Mouse (Mus musculus) forebrain, embryonic 14.5 days (tissue): ENCODE results near the gene Rnf166. TPM values are rescaled to one million over a fixed set of nuclear protein-coding genes. Genes with fewer than 3 reads are reported as not detected.

ENCODE experiments used
- microRNA-seq: library from miRNA; unstranded; fragments of <30 nt; microRNA quantifications from one replicate; pipeline ENCODE4, GENCODE M21; 2016
- polyA plus RNA-seq: library from polyadenylated mRNA; unstranded; fragments of >200 nt; fragmentation: Nextera tagmentation; extraction: Ambion mirVana; gene quantifications from 2 replicates; pipeline ENCODE4 v1.2.1, GENCODE M21; 2014

Gene Rnf166
- polyA plus RNA-seq, 1 experiment from 2014 or later: 28.8 TPM

Small RNA genes lying within 50 kb of the gene (microRNA-seq; reads per million reads assigned to microRNA genes)
- not detected for gene Gm24366

Other genes with a start within 250 kb of the Rnf166 start
- 0.41 and 0.47 TPM in 2 replicates for gene Zfpm1, start 193.9 kb downstream of the Rnf166 start, polyA plus RNA-seq
- not detected in 2 replicates for gene Trhr2, start 115.3 kb downstream of the Rnf166 start, polyA plus RNA-seq
- 24.8 and 26.9 TPM in 2 replicates for gene Zc3h18, start 99.5 kb downstream of the Rnf166 start, polyA plus RNA-seq
- not detected in 2 replicates for gene Il17c, start 54.0 kb downstream of the Rnf166 start, polyA plus RNA-seq
- 33.5 and 39.3 TPM in 2 replicates for gene Cyba, start 43.1 kb downstream of the Rnf166 start, polyA plus RNA-seq
- 41.8 and 51.9 TPM in 2 replicates for gene Mvd, start 32.6 kb downstream of the Rnf166 start, polyA plus RNA-seq
- not detected in 2 replicates for gene Snai3, start 15.3 kb downstream of the Rnf166 start, polyA plus RNA-seq
- gene Ctu2, start 79 bp upstream of the Rnf166 start, polyA plus RNA-seq: 81.3 and 88.4 TPM in 2 replicates
- 1.2 and 1.6 TPM in 2 replicates for gene Piezo1, start 75.3 kb upstream of the Rnf166 start, polyA plus RNA-seq
- gene Cdt1, start 92.0 kb upstream of the Rnf166 start, polyA plus RNA-seq: 12.8 and 13.4 TPM in 2 replicates
- 200 and 247 TPM in 2 replicates for gene Aprt, start 100.8 kb upstream of the Rnf166 start, polyA plus RNA-seq
- 3.5 and 4.3 TPM in 2 replicates for gene Galns, start 135.4 kb upstream of the Rnf166 start, polyA plus RNA-seq
- 111 and 150 TPM in 2 replicates for gene Trappc2l, start 135.6 kb upstream of the Rnf166 start, polyA plus RNA-seq
- gene Pabpn1l, start 146.7 kb upstream of the Rnf166 start, polyA plus RNA-seq: not detected in 2 replicates
- gene Cbfa2t3, start 223.0 kb upstream of the Rnf166 start, polyA plus RNA-seq: 10.4 and 11.5 TPM in 2 replicates